Mouse (Mus musculus): ENCODE data around the gene Dennd2d. TPM values are rescaled to one million over a fixed set of nuclear protein-coding genes. Genes with fewer than 3 reads are reported as not detected.

The Dennd2d gene
- polyA plus RNA-seq, 1 experiment, result 0.21 TPM

DNA sequence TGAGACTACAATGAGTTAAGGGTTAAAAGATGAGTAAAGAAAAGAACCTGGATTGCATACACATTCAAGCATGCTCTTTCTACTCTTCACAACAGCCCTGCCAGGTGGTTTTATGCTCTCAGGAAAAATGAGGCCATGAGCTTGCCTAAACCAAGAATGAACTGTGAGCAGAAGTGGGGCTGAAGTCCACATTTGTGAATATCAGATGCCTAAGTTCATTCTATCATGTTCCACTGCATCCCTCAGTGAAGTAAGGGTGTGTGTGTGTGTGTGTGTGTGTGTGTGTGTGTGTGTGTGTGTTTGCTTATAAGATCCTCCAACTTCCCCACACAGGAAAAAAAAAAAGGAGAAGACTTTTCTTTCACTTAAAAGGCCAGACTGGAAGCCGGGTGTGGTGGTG is 5.3 kb upstream of the Dennd2d start:
- Histone ChIP-seq H3K4me3 (ENCODE audit: insufficient read depth, low read length) (no peak overlapping the region), H3K4me1 (ENCODE audit: control insufficient read depth, insufficient read depth, low read length) (no peaks in the 10 kb centered on the region), H3K27ac (ENCODE audit: insufficient read depth, low read length) (no peak overlapping the region)
- TF ChIP-seq POLR2A (IDR thresholded peaks at IDR 0.05; ENCODE audit: extremely low read depth, insufficient read depth, low read length) (no peak), CTCF (IDR thresholded peaks at IDR 0.05; ENCODE audit: extremely low read depth, insufficient read depth, low read length) (no peak)

DNA sequence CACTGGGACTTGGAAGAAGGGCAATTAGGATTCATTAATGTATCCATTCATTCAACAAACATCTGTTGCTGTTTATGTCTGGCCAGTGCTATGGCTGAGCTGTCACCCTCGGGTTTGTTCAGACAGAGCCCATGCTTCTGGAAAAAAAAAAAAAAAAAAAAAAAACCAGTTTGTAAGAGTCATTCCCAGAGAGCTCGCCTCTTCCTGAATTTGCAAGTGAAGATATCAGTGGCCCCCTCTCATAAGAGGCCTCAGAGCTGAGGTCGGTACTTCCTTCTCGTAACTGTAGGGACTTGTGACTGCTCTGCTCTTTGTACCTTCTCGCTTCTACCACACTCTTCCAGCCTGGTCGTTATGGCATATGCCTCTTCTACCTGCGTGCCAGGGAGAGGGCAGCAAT is 1.1 kb downstream of the Dennd2d start:
- Histone ChIP-seq H3K27ac (ENCODE audit: insufficient read depth, low read length) (no peak overlapping the region), H3K4me3 (ENCODE audit: insufficient read depth, low read length) (no peak overlapping the region; the same call in 1 of the 2 replicates), H3K4me1 (ENCODE audit: control insufficient read depth, insufficient read depth, low read length) (no peaks in the 10 kb centered on the region)
- TF ChIP-seq CTCF (IDR thresholded peaks at IDR 0.05; ENCODE audit: extremely low read depth, insufficient read depth, low read length) (no peak), POLR2A (IDR thresholded peaks at IDR 0.05; ENCODE audit: extremely low read depth, insufficient read depth, low read length) (no peak)

DNA sequence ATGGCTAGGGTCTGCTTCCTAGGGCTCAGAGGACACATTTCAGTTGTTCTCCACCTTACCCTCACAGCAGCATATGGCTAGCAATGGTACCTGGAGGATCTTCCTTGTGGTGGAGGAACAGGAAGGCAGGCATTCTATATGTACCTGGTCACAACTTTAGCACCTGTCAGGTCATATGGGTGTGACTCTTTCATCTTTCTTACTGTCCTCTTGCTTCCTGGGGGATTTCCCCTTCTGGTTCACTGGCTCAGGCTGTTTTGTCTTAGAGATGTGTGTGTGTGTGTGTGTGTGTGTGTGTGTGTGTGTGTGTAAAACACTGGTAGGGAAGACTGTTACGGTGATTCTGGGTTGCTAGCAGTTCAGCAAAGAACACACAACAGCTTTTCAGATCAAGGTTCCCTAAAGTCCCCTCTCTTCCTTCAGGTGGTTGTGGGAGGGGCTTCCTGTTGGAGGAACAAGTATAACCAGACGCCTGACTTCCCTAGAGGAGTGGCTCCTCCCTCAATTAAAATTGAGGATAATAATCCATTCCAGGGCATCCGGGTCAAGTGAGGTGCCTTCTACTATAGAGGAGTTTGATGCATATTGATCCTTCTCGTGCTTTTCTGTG is 1.7 kb downstream of the Dennd2d start:
- Histone ChIP-seq H3K4me1 (ENCODE audit: control insufficient read depth, insufficient read depth, low read length) (no peaks in the 10 kb centered on the region), H3K27ac (ENCODE audit: insufficient read depth, low read length) (no peak overlapping the region), H3K4me3 (ENCODE audit: insufficient read depth, low read length) (no peak overlapping the region)
- TF ChIP-seq POLR2A (IDR thresholded peaks at IDR 0.05; ENCODE audit: extremely low read depth, insufficient read depth, low read length) (no peak), CTCF (IDR thresholded peaks at IDR 0.05; ENCODE audit: extremely low read depth, insufficient read depth, low read length) (no peak)

DNA sequence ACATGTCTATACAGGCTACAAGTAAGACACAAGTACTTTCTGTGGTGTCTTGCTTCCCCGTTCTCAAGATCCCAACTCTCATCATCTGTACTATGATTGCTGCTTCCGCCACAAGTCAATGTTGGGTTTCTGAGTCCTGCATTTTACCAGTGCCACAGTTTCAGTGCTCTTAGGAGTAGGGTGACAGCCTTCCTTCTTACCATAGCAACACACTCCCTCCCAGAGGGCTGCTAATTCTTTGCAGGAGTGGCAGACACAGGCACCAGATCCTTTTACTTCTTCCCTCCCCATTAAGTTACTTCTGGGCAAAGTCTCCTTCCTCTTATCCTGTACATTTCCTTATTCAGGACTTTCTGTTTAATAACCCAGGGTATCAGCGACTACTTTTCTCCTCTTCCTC is 2.7 kb downstream of the Dennd2d start:
- no peak for TF ChIP-seq CTCF (IDR thresholded peaks at IDR 0.05; ENCODE audit: extremely low read depth, insufficient read depth, low read length)
- TF ChIP-seq POLR2A (IDR thresholded peaks at IDR 0.05; ENCODE audit: extremely low read depth, insufficient read depth, low read length), result no peak
- Histone ChIP-seq H3K4me1 (ENCODE audit: control insufficient read depth, insufficient read depth, low read length) (no peaks in the 10 kb centered on the region), H3K4me3 (ENCODE audit: insufficient read depth, low read length) (no peak overlapping the region), H3K27ac (ENCODE audit: insufficient read depth, low read length) (no peak overlapping the region)

DNA sequence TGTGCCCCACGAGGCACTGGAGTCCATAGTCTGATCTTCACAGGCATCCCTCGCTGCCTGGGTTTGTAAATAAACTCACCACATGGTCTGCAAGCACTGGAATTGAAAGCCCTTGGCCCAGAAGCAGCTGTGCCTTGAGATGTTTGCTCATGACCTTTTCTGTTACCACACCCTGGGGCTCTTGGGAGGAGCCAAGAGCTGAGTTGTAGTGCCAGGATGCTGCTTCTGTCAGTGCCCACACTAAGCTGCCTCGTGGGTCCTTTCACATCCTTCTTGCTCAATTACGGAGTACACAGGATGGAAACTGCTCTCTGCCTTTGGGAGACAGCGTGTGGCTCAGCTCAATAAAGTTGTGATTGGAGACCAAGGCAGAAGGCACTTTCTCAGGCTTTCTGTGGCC is 3.6 kb downstream of the Dennd2d start:
- Histone ChIP-seq H3K27ac (ENCODE audit: insufficient read depth, low read length) (no peak overlapping the region), H3K4me3 (ENCODE audit: insufficient read depth, low read length) (no peak overlapping the region)
- no peak for TF ChIP-seq POLR2A (IDR thresholded peaks at IDR 0.05; ENCODE audit: extremely low read depth, insufficient read depth, low read length)
- no peak for TF ChIP-seq CTCF (IDR thresholded peaks at IDR 0.05; ENCODE audit: extremely low read depth, insufficient read depth, low read length)

DNA sequence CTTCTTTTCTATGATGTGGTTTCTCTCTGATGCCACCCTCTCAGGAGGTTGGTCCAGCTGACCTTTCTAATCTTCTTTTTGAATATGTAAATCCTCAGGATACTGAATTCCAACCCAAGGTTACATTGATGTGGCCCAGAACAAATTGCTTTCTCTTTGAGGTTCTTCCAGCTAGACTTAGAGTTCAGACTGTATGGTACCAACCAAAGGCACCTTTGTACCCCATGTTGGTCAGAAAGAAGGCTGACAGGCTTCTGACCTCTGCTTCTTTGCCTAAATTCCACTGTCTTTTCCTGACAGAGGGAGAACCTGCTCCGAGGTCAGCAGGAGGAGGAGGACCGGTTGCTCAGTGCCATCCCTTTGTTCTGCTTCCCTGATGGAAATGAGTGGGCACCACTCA is 5.3 kb downstream of the Dennd2d start:
- TF ChIP-seq POLR2A (IDR thresholded peaks at IDR 0.05; ENCODE audit: extremely low read depth, insufficient read depth, low read length), result no peak
- TF ChIP-seq CTCF (IDR thresholded peaks at IDR 0.05; ENCODE audit: extremely low read depth, insufficient read depth, low read length), result no peak

More for the DNA sequence above, 3.6 kb downstream of the Dennd2d start:
- no peaks in the 10 kb centered on the region for H3K4me1 ChIP-seq (ENCODE audit: control insufficient read depth, insufficient read depth, low read length)

DNA sequence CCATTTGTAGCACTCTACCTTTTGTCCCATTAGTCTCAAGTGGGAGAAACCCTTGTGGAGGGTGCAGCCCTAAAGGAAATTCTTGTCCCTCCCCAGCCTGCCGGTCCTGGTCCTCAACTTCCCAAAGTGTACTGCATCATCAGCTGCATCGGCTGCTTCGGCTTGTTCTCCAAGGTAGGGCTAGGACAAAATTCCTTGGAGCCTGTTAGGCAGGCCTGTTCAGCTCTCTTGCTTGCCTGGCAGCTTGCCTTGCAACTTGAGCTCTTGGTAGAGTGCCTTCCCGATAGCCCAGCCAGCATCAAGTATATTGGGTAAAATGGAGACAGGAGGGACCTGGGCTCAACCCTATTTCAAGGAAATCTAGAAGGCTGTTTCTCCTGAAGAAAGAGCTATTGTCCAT is 8.0 kb downstream of the Dennd2d start:
- no peak overlapping the region for H3K4me3 ChIP-seq (ENCODE audit: insufficient read depth, low read length)
- no peak for TF ChIP-seq CTCF (IDR thresholded peaks at IDR 0.05; ENCODE audit: extremely low read depth, insufficient read depth, low read length)
- TF ChIP-seq POLR2A (IDR thresholded peaks at IDR 0.05; ENCODE audit: extremely low read depth, insufficient read depth, low read length), result no peak
- no peak overlapping the region for H3K27ac ChIP-seq (ENCODE audit: insufficient read depth, low read length)
- no peaks in the 10 kb centered on the region for H3K4me1 ChIP-seq (ENCODE audit: control insufficient read depth, insufficient read depth, low read length)

More for the DNA sequence above, 5.3 kb downstream of the Dennd2d start:
- Histone ChIP-seq H3K4me1 (ENCODE audit: control insufficient read depth, insufficient read depth, low read length) (no peaks in the 10 kb centered on the region), H3K27ac (ENCODE audit: insufficient read depth, low read length) (no peak overlapping the region), H3K4me3 (ENCODE audit: insufficient read depth, low read length) (no peak overlapping the region)

DNA sequence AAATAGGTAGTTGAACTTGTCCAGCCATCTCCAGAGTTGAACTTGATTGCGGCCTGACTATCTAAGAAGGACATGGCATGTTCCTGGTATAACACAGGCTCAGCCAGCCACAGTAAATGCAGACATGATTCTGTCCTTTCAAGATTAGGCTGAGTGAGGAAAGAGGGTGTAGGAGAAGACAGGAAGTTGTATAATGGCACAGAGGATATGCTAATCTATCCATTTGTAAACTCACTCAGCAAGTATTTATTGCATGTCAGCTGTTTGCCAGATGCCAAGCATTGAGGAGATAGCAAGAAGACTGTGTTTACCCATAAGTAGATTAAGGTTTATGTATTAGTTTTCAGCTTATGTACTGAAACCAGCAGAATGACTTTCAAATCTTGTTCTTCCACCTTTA is 10.5 kb downstream of the Dennd2d start:
- TF ChIP-seq POLR2A (IDR thresholded peaks at IDR 0.05; ENCODE audit: extremely low read depth, insufficient read depth, low read length), result no peak
- TF ChIP-seq CTCF (IDR thresholded peaks at IDR 0.05; ENCODE audit: extremely low read depth, insufficient read depth, low read length), result no peak
- Histone ChIP-seq H3K27ac (ENCODE audit: insufficient read depth, low read length) (no peak overlapping the region), H3K4me1 (ENCODE audit: control insufficient read depth, insufficient read depth, low read length) (no peaks in the 10 kb centered on the region), H3K4me3 (ENCODE audit: insufficient read depth, low read length) (no peak overlapping the region)

DNA sequence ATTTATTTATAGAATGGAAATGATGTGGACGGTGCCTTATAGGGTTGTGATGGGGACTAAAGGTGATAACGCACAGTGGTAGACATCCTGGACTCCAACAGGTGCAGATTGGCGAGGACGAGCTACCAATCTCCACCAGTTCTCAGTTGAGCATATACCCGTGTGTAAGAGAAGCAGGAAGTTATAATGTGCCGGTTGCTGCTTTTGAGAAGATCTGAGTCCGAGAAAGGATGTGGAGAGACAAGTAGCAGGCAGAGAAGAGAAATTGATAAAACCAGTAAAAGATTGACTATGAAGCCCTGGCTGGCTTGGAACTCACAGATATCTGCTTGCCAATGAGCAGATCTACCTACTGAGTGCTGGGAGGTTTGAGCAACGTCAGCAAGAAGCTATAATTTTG is 11.0 kb downstream of the Dennd2d start:
- no peaks in the 10 kb centered on the region for H3K4me1 ChIP-seq (ENCODE audit: control insufficient read depth, insufficient read depth, low read length)
- H3K27ac ChIP-seq (ENCODE audit: insufficient read depth, low read length), result no peak overlapping the region
- no peak for TF ChIP-seq CTCF (IDR thresholded peaks at IDR 0.05; ENCODE audit: extremely low read depth, insufficient read depth, low read length)
- TF ChIP-seq POLR2A (IDR thresholded peaks at IDR 0.05; ENCODE audit: extremely low read depth, insufficient read depth, low read length), result no peak
- H3K4me3 ChIP-seq (ENCODE audit: insufficient read depth, low read length), result no peak overlapping the region

DNA sequence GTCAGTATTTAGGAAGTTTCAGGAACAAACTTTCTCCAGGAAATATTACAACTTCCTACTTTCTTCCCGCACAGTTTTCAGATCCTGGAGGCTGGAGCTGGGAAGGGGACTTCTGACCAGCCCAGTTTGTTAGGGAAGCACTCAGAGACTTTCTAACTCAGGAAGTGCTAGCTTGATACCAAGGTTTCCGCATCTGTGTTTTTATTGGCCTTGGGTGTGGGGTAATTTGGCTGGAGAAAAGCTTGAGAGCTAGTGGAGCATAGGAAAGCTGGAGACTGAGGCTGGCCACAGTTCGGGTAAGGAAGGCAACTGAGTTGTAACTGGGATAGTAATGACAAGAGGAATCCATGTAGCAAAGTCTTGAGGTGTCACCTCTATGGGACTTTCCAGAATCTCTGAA is 11.7 kb downstream of the Dennd2d start:
- no peak overlapping the region for H3K27ac ChIP-seq (ENCODE audit: insufficient read depth, low read length)
- H3K4me3 ChIP-seq (ENCODE audit: insufficient read depth, low read length), result no peak overlapping the region
- TF ChIP-seq CTCF (IDR thresholded peaks at IDR 0.05; ENCODE audit: extremely low read depth, insufficient read depth, low read length) (no peak), POLR2A (IDR thresholded peaks at IDR 0.05; ENCODE audit: extremely low read depth, insufficient read depth, low read length) (no peak)
- no peaks in the 10 kb centered on the region for H3K4me1 ChIP-seq (ENCODE audit: control insufficient read depth, insufficient read depth, low read length)

All from cortical plate, adult 2 months (tissue).